Mouse (Mus musculus) ES-E14 (cell line): ENCODE results near the gene Hps6.
"Not testable (repeated sequence)": the region's sequence is repeated elsewhere in the genome, so short reads cannot be mapped to it uniquely, and the experiment has no call there.

Experiments
- CHD2 ChIP-seq: IDR thresholded peaks from 2 replicates; pipeline ENCODE4 v1.6.1; 2014; ENCODE audit warnings: mild to moderate bottlenecking, low read depth, low read length, inconsistent platforms
- HCFC1 ChIP-seq: IDR thresholded peaks from 2 replicates; pipeline ENCODE4 v1.6.1; 2012; ENCODE audit warnings: low read length, inconsistent platforms, borderline replicate concordance; ENCODE audit not compliant: insufficient read depth
- MAFK ChIP-seq: IDR thresholded peaks from 2 replicates; pipeline ENCODE4 v1.6.1; 2014; ENCODE audit warnings: mild to moderate bottlenecking, low read depth, low read length, inconsistent platforms; ENCODE audit not compliant: insufficient read depth
- ZC3H11A ChIP-seq: IDR thresholded peaks from 2 replicates; pipeline ENCODE4 v1.6.1; 2012; ENCODE audit warnings: low read depth, mild to moderate bottlenecking, inconsistent platforms, low read length, borderline replicate concordance
- ZNF384 ChIP-seq: IDR thresholded peaks from 2 replicates; pipeline ENCODE4 v1.6.1; 2012; ENCODE audit warnings: low read depth, low read length, inconsistent platforms

DNA sequence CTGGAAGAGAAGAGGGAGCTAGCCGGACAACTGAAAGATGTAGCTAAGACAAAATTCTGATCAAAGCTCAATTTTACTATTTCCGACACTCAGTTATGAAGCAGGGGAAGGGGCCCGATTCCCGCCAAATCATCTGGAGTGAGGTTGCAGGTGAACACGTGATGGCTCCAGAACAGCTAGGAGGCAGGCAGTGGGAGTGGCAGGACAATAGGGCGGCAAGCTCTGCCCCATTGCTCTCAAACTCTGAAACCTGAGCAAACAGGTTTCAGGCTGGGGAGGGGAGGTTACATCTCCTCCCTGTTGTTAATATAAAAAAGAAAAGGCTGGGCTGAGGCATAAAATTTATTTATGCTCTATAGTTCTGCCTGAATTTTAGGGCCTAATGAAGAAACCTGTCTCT is 9.9 kb upstream of the Hps6 start:
- TF ChIP-seq HCFC1, ZC3H11A, ZNF384, MAFK, CHD2: not testable (repeated sequence)
